Mouse (Mus musculus): Measurements from ENCODE around the gene Col4a1. TPM values are rescaled to one million over a fixed set of nuclear protein-coding genes. Genes with fewer than 3 reads are reported as not detected.

Gene Col4a1
- polyA plus RNA-seq, 1 experiment: 95.1 TPM

DNA sequence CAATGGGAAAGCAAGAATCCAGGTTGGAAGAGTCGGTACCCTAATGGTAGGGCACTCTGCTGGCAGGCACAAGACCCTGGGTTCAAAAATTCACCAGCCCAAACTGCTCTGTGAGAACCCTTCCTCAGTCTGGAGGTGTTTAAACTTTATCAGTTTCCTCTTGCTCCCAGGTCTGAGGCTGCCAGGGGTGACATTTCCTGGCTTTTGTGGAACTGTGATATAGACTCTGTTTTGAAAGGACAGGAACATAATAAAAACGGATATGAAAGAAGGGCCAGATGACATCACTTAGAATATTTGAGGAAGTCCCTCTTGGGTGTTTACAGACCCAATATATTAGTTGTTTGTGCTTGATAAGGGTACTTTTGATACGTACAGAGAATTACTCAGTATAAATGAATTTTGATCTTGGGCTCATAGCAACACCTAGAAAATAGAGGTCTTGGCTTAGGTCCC is 28.5 kb upstream of the Col4a1 start:
- DNase-seq: no peak
- H3K27me3 ChIP-seq (ENCODE audit: control insufficient read depth, insufficient read depth, low read length): no peaks in the 10 kb centered on the region
- H3K36me3 ChIP-seq (ENCODE audit: control insufficient read depth, insufficient read depth, low read length): no peaks in the 10 kb centered on the region
- no peak overlapping the region for H3K27ac ChIP-seq (ENCODE audit: control insufficient read depth, insufficient read depth, low read length)
- TF ChIP-seq POLR2A (IDR thresholded peaks at IDR 0.05; ENCODE audit: control insufficient read depth, extremely low read depth, insufficient read depth, low read length, poor library complexity): no peak
- TF ChIP-seq CTCF (IDR thresholded peaks at IDR 0.05; ENCODE audit: borderline replicate concordance, control insufficient read depth, extremely low read depth, insufficient read depth, low read length, poor library complexity): no peak
- WGBS: 11% methylated on average over 3 of the region's 3 CpGs
- no peaks in the 10 kb centered on the region for H3K4me1 ChIP-seq (replicated peaks; ENCODE audit: control insufficient read depth, insufficient read depth, low read length)
- no peak overlapping the region for H3K4me3 ChIP-seq (ENCODE audit: control insufficient read depth, insufficient read depth, low read length)

- TF ChIP-seq POLR2A (IDR thresholded peaks at IDR 0.05; ENCODE audit: control insufficient read depth, extremely low read depth, insufficient read depth, low read length, poor library complexity) (no peak), CTCF (IDR thresholded peaks at IDR 0.05; ENCODE audit: borderline replicate concordance, control insufficient read depth, extremely low read depth, insufficient read depth, low read length, poor library complexity) (no peak)
- H3K27me3 ChIP-seq (ENCODE audit: control insufficient read depth, insufficient read depth, low read length): no peaks in the 10 kb centered on the region
- H3K4me1 ChIP-seq (replicated peaks; ENCODE audit: control insufficient read depth, insufficient read depth, low read length): no peaks in the 10 kb centered on the region
- H3K27ac ChIP-seq (ENCODE audit: control insufficient read depth, insufficient read depth, low read length): no peak overlapping the region
- WGBS: 36% methylated on average over 12 of the region's 12 CpGs
- H3K36me3 ChIP-seq (ENCODE audit: control insufficient read depth, insufficient read depth, low read length): no peaks in the 10 kb centered on the region
- no peak overlapping the region for H3K4me3 ChIP-seq (ENCODE audit: control insufficient read depth, insufficient read depth, low read length)
- no peak for DNase-seq
Observed at GRCm38 (mm10) chr8:11340310-11341110, 27.9 kb upstream of the Col4a1 start.

DNA sequence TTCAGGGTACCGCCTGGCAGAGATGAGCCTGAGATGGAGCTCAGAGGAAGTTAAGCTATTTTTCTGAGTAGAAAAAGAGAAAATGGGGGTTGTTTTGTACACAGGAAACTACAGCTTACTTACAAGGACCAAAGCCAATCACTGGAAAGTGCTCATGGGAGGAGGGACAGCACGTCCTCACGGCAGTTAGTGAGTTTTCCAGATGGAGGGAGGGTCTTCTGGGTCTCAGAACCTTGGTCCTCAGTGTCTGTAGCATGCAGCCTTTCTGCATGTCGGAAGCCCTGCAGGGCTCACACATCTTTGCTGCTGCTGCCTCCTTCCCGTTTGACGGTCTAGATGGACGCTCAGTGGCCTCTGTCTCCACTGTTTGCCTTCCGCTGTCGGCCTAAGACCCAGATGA is 25.9 kb upstream of the Col4a1 start:
- no peak overlapping the region for H3K27ac ChIP-seq (ENCODE audit: control insufficient read depth, insufficient read depth, low read length)
- no peaks in the 10 kb centered on the region for H3K27me3 ChIP-seq (ENCODE audit: control insufficient read depth, insufficient read depth, low read length)
- H3K4me1 ChIP-seq (replicated peaks; ENCODE audit: control insufficient read depth, insufficient read depth, low read length): no peaks in the 10 kb centered on the region; the same call in 1 of the 2 replicates
- no peak overlapping the region for H3K4me3 ChIP-seq (ENCODE audit: control insufficient read depth, insufficient read depth, low read length)
- WGBS: 93% methylated on average over 9 of the region's 9 CpGs
- no peak for DNase-seq
- H3K36me3 ChIP-seq (ENCODE audit: control insufficient read depth, insufficient read depth, low read length): no peaks in the 10 kb centered on the region
- TF ChIP-seq CTCF (IDR thresholded peaks at IDR 0.05; ENCODE audit: borderline replicate concordance, control insufficient read depth, extremely low read depth, insufficient read depth, low read length, poor library complexity): no peak
- no peak for TF ChIP-seq POLR2A (IDR thresholded peaks at IDR 0.05; ENCODE audit: control insufficient read depth, extremely low read depth, insufficient read depth, low read length, poor library complexity)

- Histone ChIP-seq H3K36me3 (ENCODE audit: control insufficient read depth, insufficient read depth, low read length) (no peaks in the 10 kb centered on the region), H3K4me3 (ENCODE audit: control insufficient read depth, insufficient read depth, low read length) (no peak overlapping the region), H3K27me3 (ENCODE audit: control insufficient read depth, insufficient read depth, low read length) (no peaks in the 10 kb centered on the region), H3K4me1 (replicated peaks; ENCODE audit: control insufficient read depth, insufficient read depth, low read length) (no peaks in the 10 kb centered on the region; the same call in 1 of the 2 replicates), H3K27ac (ENCODE audit: control insufficient read depth, insufficient read depth, low read length) (no peak overlapping the region)
- WGBS: 68% methylated on average over 10 of the region's 10 CpGs
- DNase-seq: no peak
- TF ChIP-seq CTCF (IDR thresholded peaks at IDR 0.05; ENCODE audit: borderline replicate concordance, control insufficient read depth, extremely low read depth, insufficient read depth, low read length, poor library complexity): no peak
Observed at GRCm38 (mm10) chr8:11337642-11338041, 25.0 kb upstream of the Col4a1 start.

DNA sequence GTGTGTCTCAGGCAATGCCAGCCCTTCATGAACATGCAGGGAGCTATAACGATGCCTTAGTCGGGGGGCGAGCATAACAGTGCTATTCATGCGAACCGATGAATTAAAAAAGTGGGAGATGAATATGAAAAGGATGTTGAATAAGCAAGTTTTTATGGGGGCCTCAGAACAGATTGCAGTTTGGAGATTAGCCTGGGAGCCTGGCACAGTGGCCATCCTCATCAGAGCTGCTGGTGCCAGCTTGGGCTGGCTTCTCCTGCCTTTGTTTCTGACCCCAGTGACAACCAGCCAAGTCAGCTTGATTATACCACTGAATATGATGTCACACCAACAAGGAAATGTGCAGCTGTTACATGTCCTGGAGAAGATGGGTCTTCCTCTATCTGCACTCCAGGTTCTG is 23.7 kb upstream of the Col4a1 start:
- Histone ChIP-seq H3K27me3 (ENCODE audit: control insufficient read depth, insufficient read depth, low read length) (no peaks in the 10 kb centered on the region), H3K4me1 (replicated peaks; ENCODE audit: control insufficient read depth, insufficient read depth, low read length) (no peaks in the 10 kb centered on the region; the same call in 1 of the 2 replicates), H3K4me3 (ENCODE audit: control insufficient read depth, insufficient read depth, low read length) (no peak overlapping the region), H3K36me3 (ENCODE audit: control insufficient read depth, insufficient read depth, low read length) (no peaks in the 10 kb centered on the region), H3K27ac (ENCODE audit: control insufficient read depth, insufficient read depth, low read length) (no peak overlapping the region)
- 96% methylated on average over 5 of the region's 5 CpGs for WGBS
- DNase-seq: no peak
- TF ChIP-seq POLR2A (IDR thresholded peaks at IDR 0.05; ENCODE audit: control insufficient read depth, extremely low read depth, insufficient read depth, low read length, poor library complexity) (no peak), CTCF (IDR thresholded peaks at IDR 0.05; ENCODE audit: borderline replicate concordance, control insufficient read depth, extremely low read depth, insufficient read depth, low read length, poor library complexity) (no peak)

DNA sequence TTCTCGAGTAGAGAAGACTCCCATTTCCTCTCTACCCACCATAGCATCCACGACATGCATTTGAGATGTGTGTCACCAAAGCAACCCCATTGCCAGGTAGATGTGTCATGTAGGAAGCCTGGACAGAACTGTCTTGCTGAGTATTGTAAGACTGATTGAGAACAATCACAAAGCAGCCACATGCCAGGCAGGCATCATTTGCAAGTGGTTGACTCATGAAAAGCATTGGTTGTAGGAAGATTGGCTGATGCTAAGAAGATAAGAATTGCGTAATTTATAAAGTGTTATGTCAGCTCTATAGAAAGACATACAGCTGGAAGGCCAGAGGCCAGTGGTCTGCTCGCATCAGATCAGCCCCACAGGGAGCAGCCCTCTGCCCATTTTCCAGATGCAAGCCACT is 22.6 kb upstream of the Col4a1 start:
- H3K4me1 ChIP-seq (replicated peaks; ENCODE audit: control insufficient read depth, insufficient read depth, low read length): no peaks in the 10 kb centered on the region; the same call in 1 of the 2 replicates
- H3K27me3 ChIP-seq (ENCODE audit: control insufficient read depth, insufficient read depth, low read length): no peaks in the 10 kb centered on the region
- no peak overlapping the region for H3K27ac ChIP-seq (ENCODE audit: control insufficient read depth, insufficient read depth, low read length)
- WGBS: 90% methylated on average over 4 of the region's 4 CpGs
- H3K4me3 ChIP-seq (ENCODE audit: control insufficient read depth, insufficient read depth, low read length): no peak overlapping the region
- H3K36me3 ChIP-seq (ENCODE audit: control insufficient read depth, insufficient read depth, low read length): no peaks in the 10 kb centered on the region
- no peak for TF ChIP-seq CTCF (IDR thresholded peaks at IDR 0.05; ENCODE audit: borderline replicate concordance, control insufficient read depth, extremely low read depth, insufficient read depth, low read length, poor library complexity)
- TF ChIP-seq POLR2A (IDR thresholded peaks at IDR 0.05; ENCODE audit: control insufficient read depth, extremely low read depth, insufficient read depth, low read length, poor library complexity): no peak
- DNase-seq: no peak

All from thymus, adult 2 months (tissue).